Mouse (Mus musculus) R1 (cell line): ENCODE results near the gene Fdx1.
A peak's percentile ranks its signal among the peaks of the same experiment; 100 is the strongest.

Experiments used
- DNase-seq: peaks from one replicate; pipeline ENCODE4 v3.0.0-alpha.2; 2018; ENCODE audit warnings: low read depth, low spot score

Gene Fdx1

DNA sequence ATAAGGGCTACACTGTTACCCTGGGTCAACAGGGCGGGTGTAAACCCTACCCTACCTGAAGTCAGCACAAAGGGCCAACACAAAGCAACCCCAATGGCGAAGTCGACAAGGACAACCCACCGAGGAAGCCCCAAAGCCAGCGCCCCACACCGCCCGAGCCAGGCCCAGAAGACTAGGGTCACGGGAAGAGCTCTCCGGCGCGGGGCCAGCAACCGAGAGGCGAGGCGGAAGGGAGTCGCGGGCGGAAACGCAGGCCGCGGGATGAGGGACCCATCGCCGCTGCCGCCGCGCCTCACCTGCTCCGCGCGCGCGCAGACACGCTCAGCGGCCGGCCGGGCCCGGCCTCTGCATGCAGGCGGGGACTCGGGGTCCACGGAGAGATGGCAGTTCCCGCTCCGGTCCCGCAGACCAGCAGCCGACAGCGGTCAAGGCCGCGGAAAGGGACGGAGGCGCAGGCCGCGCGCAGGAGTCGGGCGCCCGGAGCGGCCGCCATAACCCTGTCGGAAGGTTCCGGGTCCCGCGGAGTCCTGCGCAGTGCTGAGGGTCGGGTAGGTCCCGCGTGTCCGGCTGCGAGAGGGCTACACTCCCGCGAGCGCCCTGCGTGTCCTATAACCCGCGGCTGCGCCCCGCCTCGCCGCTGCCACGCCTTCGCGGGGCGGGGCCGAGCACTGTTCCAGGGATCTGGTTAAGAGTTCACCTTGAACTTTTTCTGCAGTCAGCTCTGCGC is at the start of gene Fdx1:
TSS of gene Fdx1 (minus strand) at position 582 of the 727 bp plus-strand sequence.
- DNase-seq: peak; percentile 87

DNA sequence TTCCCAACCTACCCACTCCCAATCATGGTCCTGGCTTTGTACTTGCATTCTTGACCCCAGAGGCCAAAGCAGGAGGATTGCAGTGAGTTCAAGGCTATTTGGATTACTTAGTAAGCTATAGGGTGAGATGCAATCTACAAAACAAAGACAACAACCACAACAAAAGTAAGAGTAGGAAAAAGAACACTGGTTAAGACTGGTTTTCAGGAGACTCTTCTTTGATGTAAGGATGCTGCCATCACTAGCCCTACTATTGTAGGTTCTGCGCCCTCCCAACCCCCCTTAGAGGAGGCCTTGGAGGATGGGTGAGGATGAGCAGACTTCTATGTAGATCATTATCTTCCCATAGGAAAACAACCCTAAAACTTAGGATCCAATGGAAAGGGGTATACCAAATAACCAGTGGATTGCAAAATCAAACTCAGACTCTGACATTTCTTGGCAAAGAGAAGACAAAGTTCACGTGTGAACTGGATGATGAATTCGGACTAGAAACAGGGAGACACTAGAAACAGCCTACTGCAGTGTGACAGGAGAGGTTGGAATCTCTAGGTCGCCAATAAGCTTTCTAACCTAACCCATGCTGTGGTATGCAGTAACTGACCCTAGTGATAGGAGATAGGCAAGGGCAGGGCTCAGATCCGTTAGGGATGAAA is 49.6 kb upstream of the Fdx1 start:
- peak; percentile 26 for DNase-seq

DNA sequence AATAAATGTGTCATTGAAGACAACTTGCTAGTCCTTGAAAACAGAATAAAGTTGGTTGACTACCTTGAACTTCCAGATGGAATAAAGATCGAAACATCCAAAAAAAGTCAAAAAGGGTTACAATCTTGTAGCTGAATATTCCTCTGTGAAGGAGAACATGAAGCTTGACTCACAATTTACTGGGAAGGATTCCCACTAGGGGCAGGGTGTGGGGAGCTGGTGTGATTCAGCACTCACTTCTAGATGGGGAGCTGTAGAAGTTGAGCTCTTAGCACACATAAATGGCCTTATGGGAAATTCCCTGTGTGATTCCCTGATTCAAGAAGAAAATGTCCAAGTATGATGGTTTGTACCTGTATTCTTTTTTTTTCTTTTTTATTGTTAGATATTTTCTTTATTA is 49.0 kb upstream of the Fdx1 start:
- DNase-seq: no peak

DNA sequence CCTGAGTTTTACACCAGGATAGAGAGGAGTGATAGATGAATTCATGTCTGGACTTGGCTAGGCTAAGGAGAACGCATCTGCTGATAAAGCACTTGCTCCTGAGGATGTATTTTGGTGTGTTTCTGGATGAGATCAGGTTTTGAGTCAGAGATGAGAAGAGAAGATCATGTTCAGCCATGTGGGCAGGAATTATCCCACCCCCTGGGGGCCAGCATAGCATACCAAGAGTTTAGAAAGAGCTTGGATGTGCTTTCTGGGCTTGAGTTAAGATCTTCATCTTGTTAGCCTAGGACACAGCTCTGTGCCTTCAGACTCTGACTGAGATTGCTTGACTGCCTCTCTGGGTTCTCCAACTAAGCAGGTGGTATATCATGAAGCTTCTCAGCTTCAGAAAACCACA is 45.2 kb upstream of the Fdx1 start:
- no peak for DNase-seq

DNA sequence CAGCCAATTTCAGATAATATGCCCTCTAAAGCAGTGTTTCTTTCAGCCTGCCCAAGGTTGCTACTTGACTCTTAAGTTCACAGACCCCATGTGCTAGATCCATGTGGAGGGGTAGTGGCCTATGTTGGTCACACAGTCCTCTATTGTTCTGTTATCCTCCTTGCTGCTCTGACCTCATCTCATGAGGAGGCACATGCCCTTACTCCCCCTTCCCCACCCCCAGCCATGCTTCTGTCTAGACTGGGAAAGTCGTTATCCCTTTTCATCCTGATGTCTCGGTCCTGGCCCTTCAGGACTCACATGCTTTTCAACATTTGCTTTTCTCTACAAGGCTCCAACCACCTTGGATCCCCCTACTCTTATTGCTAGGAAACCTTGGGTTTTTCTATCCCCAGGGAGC is 44.0 kb upstream of the Fdx1 start:
- DNase-seq: no peak

DNA sequence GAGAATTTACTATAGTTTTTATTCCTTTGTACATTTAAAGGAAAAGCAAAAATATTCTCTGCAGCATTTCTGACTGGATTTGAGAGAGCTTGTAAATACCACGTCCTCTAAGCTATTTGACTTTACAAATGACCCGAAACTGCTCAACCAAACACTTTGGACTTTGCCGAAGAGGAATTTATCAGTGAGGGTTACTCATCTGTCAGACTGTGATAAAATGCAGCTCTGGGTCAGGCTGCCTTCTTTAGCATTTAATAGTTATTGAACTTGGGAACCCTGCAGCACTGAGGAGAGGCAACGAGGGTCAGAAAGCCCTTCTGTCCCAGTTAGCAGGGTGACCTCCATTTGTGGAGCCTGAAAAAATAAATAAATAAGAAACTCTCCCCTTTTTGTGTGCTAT is 40.1 kb upstream of the Fdx1 start:
- no peak for DNase-seq

DNA sequence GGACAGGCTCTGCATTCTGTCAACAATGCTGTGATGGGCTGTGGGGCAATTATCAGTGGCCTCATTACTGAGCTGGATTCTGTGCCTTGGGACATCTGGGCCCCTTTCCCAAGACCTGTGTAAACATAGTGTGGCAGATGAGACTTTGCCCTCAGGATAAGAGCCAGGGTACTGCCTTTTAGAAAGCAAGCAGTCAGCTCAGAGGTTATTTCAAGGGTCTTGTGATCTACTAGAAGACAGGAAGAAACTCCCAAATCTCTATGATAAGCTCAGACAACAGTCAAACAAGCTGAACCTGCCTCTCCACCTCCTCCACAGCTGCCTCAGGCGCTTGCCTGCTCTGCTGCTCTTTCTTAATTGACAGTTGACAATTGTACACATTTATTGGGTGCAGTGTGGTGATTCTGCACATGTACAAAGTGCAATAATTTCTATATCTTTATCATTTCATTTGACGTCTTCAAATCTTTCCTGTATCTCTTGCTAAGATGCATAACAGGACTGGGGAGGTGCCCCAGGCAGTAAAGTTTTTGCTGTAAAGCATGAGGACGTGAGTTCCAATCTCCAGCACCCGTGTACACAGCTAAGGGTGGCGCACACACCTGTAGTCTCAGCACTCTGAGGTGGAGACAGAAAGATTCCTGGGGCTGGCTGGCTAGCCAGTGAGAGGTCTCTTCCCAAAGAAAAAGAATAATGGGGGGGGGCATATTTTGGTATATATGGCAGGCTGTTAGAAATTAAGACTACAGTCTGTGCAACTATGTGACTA is 32.2 kb upstream of the Fdx1 start:
- DNase-seq: no peak

DNA sequence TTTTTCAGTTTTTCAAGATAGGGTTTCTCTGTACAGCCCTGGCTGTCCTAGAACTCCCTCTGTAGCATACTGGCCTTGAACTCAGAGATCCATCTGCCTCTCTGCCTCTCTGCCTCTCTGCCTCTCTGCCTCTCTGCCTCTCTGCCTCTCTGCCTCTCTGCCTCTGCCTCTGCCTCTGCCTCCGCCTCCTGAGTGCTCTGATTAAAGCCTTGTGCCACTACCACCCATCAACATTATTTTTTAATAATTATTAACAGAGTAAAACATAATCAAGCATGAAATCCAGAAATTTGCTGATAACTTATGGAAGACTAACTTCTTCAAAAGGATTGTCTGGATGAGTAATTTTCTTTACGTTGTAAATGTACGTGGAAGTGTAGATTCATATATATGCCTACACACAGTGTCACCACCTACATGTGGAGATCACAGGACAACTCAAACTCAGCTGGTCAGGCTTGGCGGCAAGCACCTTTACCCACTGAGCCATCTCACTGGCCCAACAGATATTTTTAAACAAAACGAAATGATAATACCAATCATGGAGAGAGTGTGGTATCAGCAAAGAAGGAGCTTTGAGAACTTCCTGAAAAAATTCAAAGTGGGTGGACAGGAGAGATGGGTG is 31.4 kb upstream of the Fdx1 start:
- DNase-seq: no peak

DNA sequence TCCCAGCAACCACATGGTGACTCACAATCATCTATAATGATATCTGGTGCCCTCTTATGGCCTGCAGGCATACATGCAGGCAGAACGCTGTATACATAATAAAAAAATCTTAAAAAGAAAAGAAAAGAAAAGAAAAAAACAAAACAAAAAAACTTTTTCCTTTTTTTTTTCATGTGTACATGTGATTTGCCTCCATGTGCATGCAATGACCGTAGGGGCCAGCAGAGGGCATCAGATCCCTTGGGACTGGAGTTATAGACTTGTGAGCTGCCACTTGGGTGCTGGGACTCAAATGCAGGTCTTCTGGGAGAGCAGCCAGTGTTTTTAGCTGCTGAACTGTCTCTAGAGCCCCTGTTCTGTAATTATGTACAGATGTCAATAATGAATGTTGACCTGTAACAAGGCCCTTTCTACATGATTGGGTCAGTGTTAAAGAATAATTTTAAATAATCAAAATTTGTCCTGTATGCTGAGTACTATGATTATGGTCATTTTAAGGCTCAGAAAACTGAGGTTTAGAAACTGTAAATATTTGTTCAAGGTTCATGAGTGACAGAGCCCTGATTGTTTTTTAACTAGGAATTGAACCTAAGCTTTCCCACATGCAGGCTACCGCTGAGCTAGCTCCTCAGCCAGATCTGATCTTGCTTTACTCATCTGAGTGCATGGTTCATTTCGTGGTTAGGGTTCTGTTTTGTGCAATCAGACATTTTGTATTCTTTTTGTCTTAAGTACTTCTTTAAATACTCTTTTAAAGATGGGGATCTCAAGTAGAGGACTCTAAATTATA is 30.3 kb upstream of the Fdx1 start:
- peak; percentile 69 for DNase-seq

DNA sequence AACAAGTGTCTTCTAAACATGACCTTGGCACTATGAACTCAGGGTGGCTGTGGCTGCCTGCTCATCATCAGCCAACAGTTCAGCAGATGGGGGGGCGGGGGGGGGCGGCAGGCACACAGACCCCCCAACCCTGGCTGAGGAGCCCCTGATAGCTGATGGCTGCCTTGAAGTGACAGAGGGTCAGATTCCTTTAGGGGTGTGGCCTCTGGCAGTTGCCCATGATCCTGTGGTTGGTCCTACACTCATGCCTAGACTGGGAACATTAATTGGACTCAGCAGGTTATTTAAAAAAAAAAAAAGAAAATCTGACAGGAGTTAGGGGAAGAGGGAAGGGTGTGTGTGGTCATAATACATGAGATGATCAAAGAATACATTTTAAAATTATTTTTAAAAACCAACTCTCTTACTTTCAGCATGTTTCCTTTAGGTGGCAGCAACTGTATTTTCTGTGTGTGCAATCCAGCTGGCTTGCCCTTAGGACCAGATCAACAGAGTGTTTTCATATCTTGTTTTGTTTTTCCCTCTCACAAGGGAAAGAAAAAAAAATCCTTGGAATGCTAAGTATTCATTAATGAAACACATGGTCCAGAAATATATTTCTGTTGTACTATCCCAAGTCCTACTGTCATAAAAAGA is 28.0 kb upstream of the Fdx1 start:
- DNase-seq: no peak

DNA sequence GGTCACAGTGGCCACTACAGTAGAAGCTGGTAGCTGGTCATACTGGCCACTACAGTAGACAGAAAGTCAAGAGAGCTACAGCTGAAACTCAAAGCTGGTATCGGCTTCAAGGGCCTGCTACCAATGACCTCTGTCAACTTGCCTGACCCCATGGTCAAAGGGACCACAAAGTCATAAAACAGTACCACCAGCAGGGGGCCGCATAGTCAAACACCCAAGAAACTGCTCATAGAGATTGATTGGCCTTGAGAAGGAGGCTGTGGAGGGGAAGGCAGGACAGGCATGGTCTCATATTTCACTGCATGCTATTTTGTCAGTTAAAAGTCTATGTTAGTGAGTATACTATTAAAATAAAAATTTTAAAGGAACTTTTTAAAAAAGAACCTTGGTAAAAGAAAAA is 27.5 kb upstream of the Fdx1 start:
- DNase-seq: peak; percentile 66

DNA sequence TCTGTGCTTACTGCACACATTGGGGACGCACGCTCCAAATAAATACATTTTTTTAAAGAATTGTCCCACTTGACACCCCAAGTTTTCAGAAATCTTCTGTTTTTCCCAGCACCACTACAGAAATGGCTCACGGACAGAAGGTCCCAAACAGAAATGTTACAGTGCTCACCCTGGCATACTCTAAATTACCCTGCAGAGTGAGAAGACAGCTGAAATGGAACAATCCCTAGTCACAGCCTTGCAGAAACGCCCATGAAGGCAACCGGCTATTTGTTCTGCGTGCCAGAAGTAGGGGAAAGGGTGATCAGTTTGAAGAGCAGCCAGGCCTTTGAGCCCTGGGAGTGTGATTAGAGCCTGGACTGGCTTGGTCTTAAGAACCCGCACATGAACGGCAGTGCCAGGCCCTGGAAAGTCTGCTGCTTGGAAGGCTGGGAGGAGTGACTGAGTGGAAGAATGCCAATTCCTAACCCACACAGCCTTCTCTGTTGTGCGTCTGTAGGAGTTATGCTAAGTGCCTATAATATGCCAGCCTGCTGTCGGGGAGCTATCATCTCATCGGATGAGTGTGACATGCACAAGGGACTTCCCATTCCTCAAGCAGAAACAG is 22.2 kb upstream of the Fdx1 start:
- no peak for DNase-seq

DNA sequence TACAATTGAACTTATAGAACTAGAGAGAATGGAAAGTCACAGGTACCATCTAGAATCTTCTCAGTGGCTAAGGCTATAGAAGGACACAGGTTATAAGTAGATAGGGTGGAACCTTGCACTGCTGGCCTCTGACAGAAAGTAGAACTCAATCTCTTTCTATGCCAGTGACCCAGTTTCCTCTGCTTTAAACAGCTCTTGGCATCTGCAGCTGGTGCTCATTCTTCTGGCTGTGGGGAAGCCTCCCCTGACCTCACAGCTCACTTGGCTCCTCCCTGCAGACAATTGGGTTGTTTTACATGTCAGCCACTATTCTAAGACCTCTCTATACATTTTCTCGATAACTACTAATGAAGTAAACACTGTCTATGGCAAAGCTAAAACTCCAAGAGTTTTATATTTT is 17.8 kb upstream of the Fdx1 start:
- DNase-seq: no peak

DNA sequence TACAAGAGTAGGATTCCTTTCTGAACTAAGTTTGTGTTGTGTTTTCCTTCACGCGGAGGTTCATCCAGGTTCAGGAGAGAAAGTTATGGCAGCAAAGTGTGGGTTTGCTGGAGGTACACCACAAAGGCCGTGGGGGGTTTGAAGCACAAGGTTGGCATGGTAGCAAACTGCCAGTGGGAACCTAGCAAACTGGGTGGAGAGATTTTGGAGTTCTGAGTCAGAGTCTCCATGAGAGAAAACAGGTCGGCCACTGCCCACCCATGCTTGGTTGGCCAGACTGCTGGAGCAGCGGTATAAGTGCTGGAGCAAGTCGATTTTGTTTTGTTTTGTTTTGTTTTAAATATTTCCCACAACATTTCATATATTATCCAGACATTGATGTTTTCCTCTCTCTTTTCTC is 15.9 kb upstream of the Fdx1 start:
- DNase-seq: no peak

DNA sequence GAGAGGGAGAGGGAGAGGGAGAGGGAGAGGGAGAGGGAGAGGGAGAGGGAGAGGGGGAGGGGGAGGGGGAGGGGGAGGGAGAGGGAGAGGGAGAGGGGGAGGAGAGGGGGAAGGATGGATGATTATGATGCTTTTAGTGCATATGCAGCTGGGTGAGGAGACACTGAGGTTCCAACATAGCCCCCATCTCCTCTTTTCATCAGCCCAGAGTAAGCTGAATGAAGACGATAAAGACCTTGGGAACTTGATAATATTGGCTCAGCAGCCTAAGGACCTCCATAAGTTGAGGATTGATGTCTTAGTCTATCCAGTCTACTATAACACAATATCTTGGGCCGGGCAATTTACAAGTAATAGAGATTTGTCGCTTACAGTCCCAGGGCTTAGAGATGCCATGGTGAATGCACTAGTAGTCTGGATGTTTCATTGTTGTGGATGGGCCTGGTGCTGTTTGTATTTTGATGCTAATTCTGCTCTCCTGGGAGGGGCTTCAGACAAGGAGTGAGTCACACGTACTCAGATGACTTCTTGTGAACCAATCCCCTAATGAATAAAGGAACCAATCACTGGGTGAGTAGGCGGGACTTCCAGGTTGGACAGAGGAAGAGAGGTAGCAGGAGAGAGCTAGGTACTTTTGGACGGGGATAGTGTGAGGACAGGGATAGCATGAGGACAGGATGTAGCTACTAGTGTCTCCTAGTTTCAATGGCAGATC is 15.3 kb upstream of the Fdx1 start:
- DNase-seq: peak; percentile 94

DNA sequence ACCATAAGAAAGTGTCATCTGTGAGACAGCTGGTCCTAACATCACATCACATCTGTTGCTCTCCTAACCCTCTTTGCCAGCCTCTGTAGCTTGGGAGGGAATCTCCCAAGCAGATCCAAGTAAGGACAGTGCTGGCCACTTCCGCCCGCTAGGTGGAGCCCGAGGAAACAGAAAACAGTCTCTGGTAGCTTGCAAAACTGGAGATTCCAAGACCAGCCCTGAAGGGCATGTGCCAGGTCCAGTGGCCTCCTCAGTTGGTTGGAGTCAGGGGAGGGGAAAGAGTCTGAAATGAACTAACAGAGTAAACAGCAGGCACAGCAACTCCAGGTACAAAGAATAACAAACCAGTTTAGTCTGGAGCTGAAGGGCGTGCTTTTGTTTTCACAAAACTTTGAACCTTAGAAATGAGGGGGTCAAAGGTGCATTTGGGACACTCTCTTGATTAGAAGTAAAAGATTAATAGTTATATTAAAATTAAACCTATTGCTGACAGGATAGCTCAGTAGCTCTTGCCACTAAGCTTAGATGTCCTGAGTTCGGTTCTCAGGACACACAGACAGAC is 14.2 kb upstream of the Fdx1 start:
- DNase-seq: peak; percentile 81

DNA sequence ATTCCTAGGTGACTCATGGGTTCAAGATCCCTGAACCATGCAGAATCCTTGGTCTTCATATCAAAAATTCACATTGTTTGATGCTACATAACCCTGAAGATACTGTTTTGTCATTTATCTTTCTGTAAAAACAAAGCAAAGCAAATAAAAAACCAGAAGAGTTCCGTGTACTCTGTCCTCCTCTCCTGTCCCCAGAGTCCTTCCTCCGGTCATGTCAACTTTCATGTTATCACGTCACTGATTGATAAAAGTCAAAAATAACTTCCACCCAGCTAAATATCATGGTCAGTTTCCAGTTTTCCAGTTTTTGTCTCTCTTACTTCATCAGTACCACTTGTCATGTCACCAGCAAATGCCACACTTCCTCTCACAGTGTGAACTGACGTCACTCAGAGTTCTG is 11.5 kb upstream of the Fdx1 start:
- DNase-seq: no peak

DNA sequence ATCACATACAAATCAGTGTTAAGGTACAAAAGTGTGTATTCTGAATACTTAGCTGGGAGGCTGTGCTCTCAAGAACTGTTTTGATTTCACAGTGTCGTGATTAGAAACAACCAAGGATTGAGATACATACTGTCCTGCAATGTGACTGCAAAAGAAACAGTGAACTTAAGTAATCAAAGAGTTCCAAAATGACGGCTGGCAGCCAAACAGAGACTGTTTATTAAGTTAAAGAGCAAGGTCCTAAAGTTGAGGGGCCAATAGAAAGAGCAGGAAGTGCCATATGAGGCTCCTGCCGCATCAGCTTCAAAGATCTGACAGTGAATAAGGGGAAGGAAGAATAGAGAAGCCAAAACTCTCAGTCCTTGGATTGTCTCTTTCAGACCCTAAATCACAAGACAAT is 10.5 kb upstream of the Fdx1 start:
- DNase-seq: no peak

DNA sequence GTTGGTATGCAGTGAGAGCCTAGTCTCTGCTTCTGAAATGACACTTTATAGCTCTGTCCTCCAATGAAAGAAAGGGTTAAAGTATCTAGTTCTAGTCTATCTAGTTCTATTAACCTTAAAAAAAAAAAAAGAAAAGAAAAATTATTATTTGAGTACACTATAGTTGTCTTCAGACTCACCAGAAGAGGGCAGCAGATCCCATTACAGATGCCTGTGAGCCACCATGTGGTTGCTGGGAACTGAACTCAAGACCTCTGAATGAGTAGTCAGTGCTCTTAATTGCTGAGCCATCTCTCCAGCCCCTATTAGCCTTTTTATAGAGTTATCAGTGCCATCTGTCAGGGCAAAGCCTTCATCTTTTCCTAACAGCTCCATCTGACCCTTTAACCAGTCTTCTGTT is 3.0 kb upstream of the Fdx1 start:
- DNase-seq: peak; percentile 53

DNA sequence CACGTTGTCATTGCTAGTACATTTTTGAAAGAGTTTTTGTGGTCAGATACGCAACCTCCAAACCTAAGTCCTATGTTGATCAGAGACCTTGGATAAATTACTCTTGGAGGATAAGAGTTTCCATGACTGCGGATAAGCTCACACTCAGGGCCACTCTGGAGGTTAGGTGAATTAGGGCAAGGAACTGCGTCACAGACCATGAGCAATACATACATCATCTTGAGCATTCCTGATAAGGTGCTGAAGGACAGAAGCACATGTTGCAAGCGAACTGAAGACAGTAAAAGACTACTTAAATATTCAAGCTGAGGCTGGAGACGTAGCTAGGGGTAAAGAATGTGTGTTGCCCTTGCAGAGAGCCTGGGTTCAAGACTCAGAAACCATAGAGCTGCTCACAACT is 754 bp upstream of the Fdx1 start:
- no peak for DNase-seq
